Mouse (Mus musculus): ENCODE measurements at regions not wholly inside any gene's neighbourhood (a gene's known extent, or its start where the extent isn't known, plus 50 kb on each side); places are given as distances from the start of the nearest gene placed in this dataset.

DNA sequence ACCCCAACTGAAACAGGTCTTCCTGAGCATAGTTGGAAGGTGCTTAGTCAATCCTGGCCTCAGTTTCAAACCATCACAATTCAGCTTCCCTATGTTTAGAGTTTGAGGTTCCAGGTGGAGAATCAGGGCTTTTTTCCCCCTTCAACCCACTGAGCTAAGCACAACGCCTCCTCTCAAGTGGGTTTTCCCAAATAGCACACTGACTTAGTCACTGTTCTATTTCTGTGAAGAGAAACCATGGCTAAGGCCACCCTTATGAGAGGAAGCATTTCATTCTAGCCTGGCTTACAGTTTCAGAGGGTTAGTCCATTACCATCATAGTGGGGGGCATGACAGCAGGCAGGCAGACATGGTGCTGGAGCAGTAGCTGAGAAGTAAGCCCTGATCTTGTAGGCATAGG lies 109.7 kb upstream of the Twist2 start:
- TF ChIP-seq POLR2A (IDR thresholded peaks at IDR 0.05; ENCODE audit: insufficient read depth, low read depth, low read length) (no peak), CTCF (IDR thresholded peaks at IDR 0.05) (no peak)
